Mouse (Mus musculus) hindbrain, embryonic 14.5 days (tissue): Measurements from ENCODE around the gene Kidins220. TPM values are rescaled to one million over a fixed set of nuclear protein-coding genes. Genes with fewer than 3 reads are reported as not detected.

Experiments used
- ATAC-seq: fragments of 200-750 bp; cut with Nextera tagmentation; 2 replicates; pipeline ENCODE4 v1.8.0; 2017; ENCODE audit warnings: moderate number of reproducible peaks, mild to moderate bottlenecking, moderate TSS enrichment, moderate library complexity; ENCODE audit not compliant: low FRiP score
- DNase-seq: peaks from one replicate; pipeline ENCODE4 v3.0.0-alpha.2; 2015; ENCODE audit warnings: low spot score
- H3K27ac ChIP-seq: fragments of 300-500 bp; sonication (generic); 2 replicates; pipeline ENCODE4 v1.5.1; 2014; ENCODE audit warnings: mild to moderate bottlenecking, moderate library complexity
- H3K27me3 ChIP-seq: fragments of 300-500 bp; sonication (generic); 2 replicates; pipeline ENCODE4 v1.6.1; 2014; ENCODE audit warnings: mild to moderate bottlenecking, low read length, mixed read lengths; ENCODE audit not compliant: control insufficient read depth, insufficient read depth
- H3K36me3 ChIP-seq: fragments of 300-500 bp; sonication (generic); replicated peaks from 2 replicates; pipeline ENCODE4 v1.6.1; 2014; ENCODE audit not compliant: control insufficient read depth, insufficient read depth
- H3K4me1 ChIP-seq: fragments of 300-500 bp; sonication (generic); replicated peaks from 2 replicates; pipeline ENCODE4 v1.6.1; 2014; ENCODE audit warnings: antibody characterized with exemption, low read length, mixed read lengths; ENCODE audit not compliant: control insufficient read depth, insufficient read depth
- H3K4me2 ChIP-seq: fragments of 300-500 bp; sonication (generic); replicated peaks from 2 replicates; pipeline ENCODE4 v1.6.1; 2014; ENCODE audit warnings: mild to moderate bottlenecking, moderate library complexity
- H3K4me3 ChIP-seq: fragments of 300-500 bp; sonication (generic); replicated peaks from 2 replicates; pipeline ENCODE4 v1.5.1; 2014; ENCODE audit warnings: mild to moderate bottlenecking, low read length
- H3K9ac ChIP-seq: fragments of 300-500 bp; sonication (generic); 2 replicates; pipeline ENCODE4 v1.6.1; 2014
- H3K9me3 ChIP-seq: fragments of 300-500 bp; sonication (generic); 2 replicates; pipeline ENCODE4 v1.6.1; 2016; ENCODE audit warnings: low read length; ENCODE audit not compliant: control insufficient read depth
- WGBS: fragments of 180-500 bp; shearing (Covaris S2); extraction: QIAGEN DNeasy Blood & Tissue Kit; methylation state at CpG from one replicate; pipeline ENCODE4 v1.1.7; 2014; 5-methylcytosine and 5-hydroxymethylcytosine counted together
- polyA plus RNA-seq: library from polyadenylated mRNA; unstranded; fragments of >200 nt; fragmentation: Nextera tagmentation; extraction: Ambion mirVana; gene quantifications from 2 replicates; pipeline ENCODE4 v1.2.1, GENCODE M21; 2014

Kidins220 gene
- polyA plus RNA-seq, 1 experiment from 2014 or later = 174 TPM

DNA sequence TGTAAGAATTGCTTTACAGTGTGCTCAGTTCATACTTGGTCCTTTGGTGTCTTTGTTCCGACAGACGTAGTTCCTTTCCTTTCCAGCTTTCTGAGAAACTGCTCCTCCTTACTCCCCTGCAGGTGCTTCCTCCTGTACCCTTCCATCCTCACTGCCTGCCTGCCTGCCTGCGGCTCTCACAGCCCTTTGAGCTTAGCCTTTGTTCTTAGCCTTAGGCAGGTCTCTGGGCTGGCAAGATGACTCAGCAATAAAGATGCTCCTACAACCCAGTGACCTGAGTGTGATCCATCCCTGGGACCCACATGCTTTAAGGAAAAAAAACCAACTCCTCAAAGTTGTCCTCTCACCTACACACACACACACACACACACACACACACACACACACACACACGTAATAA lies 80.2 kb downstream of the Kidins220 start:
- Histone ChIP-seq H3K9ac (no peak overlapping the region), H3K9me3 (no peaks in the 10 kb centered on the region), H3K36me3 (peaks cover 88% of the 10 kb centered on the region), H3K27me3 (no peaks in the 10 kb centered on the region), H3K4me3 (no peak overlapping the region), H3K4me1 (no peaks in the 10 kb centered on the region), H3K27ac (no peak overlapping the region), H3K4me2 (no peak overlapping the region)
- ATAC-seq (no peak), DNase-seq (no peak)
- WGBS = 70% methylated on average over 4 of the region's 4 CpGs

DNA sequence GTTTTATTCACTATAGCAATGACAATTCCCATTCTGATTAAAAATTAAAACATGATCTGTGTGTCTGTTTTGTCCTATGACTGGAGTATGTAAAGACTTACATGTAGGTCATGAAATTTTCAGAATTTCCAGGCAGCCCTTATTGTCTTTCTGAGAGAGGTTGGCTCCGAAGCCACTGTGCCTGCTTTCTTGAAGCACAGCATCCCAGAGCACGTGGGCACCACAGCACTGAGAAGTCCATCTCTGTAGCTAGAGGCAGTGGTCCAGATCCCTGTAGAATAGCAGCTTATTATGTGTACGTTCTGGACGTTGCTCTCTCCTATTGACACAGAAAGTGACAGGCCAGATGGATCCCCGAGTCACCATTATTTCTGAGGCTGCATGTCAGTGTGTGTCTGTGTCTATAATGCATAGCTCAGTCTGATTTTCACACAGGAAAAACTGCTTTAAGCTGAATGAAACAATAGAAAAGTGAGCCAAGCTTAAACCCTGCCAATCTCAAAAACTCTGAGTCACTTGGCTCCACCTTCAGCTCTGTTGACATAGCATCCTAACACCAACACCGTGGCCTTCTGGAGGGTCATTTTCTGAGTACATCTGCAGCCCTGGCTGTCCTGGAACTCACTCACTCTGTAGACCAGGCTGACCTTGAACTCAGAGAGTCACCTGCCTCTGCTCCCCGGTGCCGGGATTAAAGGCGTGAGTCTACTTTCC lies 84.9 kb downstream of the Kidins220 start:
- ATAC-seq (no peak), DNase-seq (no peak)
- Histone ChIP-seq H3K36me3 (peaks cover 46% of the 10 kb centered on the region), H3K9me3 (no peaks in the 10 kb centered on the region), H3K27me3 (no peaks in the 10 kb centered on the region), H3K4me1 (no peaks in the 10 kb centered on the region), H3K9ac (no peak overlapping the region), H3K4me3 (no peak overlapping the region), H3K4me2 (no peak overlapping the region), H3K27ac (no peak overlapping the region)
- whole genome bisulfite sequencing = 67% methylated on average over 9 of the region's 9 CpGs

DNA sequence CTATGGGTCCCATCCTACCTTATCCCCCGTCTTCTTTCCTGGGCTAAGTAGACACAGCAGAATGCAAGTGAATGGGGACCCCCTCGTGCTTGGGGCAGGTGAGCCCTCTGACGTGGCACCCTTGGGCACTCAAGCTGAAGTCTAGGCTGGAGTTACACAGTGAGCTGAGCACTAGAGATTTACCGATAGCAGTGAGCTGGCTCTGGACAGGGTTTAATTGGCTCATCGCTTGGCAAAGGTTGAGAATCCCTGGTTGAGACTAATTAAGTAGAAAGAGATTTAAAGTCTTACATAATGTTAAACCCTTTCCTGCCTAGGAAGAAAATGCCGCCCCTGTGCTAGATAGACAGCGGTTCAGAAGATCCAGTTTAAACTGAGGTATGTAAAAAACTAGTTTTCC lies 86.2 kb downstream of the Kidins220 start:
- WGBS = 81% methylated on average over 7 of the region's 7 CpGs
- no peaks in the 10 kb centered on the region for H3K27me3 ChIP-seq
- H3K36me3 ChIP-seq = peaks cover 36% of the 10 kb centered on the region
- no peaks in the 10 kb centered on the region for H3K4me1 ChIP-seq
- ATAC-seq = no peak
- no peak overlapping the region for H3K9ac ChIP-seq
- DNase-seq = no peak
- no peak overlapping the region for H3K4me2 ChIP-seq
- H3K27ac ChIP-seq = no peak overlapping the region
- H3K4me3 ChIP-seq = no peak overlapping the region
- no peaks in the 10 kb centered on the region for H3K9me3 ChIP-seq

DNA sequence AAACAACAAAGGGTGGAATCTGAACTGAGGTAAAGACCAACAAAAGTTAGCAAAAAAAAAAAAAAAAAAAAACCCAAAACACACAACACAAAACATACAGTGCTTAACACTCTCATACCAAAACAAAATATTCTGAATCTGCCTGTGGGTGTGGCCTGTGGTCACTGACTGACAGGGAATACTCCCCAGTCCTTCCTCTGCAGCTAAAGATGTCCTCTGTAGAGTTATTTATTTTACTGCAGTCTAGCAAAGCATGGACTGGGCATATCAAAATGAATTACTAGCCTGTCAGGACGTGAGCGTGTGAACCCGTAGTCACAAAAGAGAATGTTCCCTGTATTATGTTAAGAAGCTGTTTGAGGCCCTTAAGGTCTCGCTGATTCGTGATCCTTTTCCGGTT lies 87.5 kb downstream of the Kidins220 start:
- no peaks in the 10 kb centered on the region for H3K9me3 ChIP-seq
- H3K36me3 ChIP-seq = peaks cover 26% of the 10 kb centered on the region
- DNase-seq (no peak), ATAC-seq (no peak)
- no peaks in the 10 kb centered on the region for H3K4me1 ChIP-seq
- 61% methylated on average over 6 of the region's 6 CpGs for WGBS
- no peak overlapping the region for H3K4me3 ChIP-seq
- no peak overlapping the region for H3K9ac ChIP-seq
- H3K27ac ChIP-seq = no peak overlapping the region
- no peak overlapping the region for H3K4me2 ChIP-seq
- H3K27me3 ChIP-seq = no peaks in the 10 kb centered on the region

DNA sequence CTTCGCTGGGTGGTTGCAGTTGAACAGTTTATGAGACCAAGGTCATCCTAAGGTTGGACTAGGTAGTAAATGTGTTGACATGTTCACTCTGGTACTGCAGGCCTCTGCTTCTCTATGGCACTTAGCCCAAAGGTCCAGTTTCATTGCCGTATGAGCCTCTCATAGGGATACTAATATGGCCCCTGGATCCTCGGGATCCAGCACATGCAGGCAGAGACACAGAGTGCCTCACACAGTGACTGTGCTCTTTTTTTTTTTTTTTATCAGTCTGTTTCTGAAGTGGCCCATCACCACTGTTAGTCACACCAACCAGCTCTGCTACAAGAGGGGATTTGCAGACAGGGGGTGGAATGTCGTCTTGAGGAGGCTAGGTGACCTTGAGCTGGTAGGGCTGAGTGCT lies 98.6 kb downstream of the Kidins220 start:
- H3K27ac ChIP-seq = no peak overlapping the region
- 90% methylated on average over 4 of the region's 4 CpGs for WGBS
- no peaks in the 10 kb centered on the region for H3K9me3 ChIP-seq
- H3K4me3 ChIP-seq = no peak overlapping the region
- H3K36me3 ChIP-seq = no peaks in the 10 kb centered on the region
- no peak overlapping the region for H3K9ac ChIP-seq
- H3K4me2 ChIP-seq = no peak overlapping the region
- no peaks in the 10 kb centered on the region for H3K27me3 ChIP-seq
- ATAC-seq (no peak), DNase-seq (no peak)
- H3K4me1 ChIP-seq = no peaks in the 10 kb centered on the region

DNA sequence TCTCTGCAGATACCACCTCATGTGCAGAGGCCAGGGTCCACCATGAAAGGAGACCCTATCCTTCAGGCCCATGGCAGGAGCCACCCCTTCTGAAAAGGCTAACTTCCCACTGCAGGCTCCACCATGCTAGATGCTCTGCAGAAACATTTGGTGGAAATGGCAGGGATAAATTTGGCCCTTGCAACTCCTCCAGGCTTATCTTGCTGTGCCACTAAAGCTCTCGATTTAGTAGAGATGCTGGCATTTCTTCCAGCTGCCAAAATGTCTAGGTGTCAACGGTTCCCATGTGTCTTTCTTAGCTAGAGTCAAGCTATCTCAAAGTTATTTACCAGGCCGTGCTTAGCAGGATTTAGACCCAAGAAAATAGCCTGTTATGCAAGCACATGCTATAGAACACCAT lies 99.6 kb downstream of the Kidins220 start:
- Histone ChIP-seq H3K4me2 (no peak overlapping the region), H3K36me3 (no peaks in the 10 kb centered on the region), H3K27ac (no peak overlapping the region), H3K27me3 (no peaks in the 10 kb centered on the region), H3K9me3 (no peaks in the 10 kb centered on the region), H3K4me3 (no peak overlapping the region), H3K9ac (no peak overlapping the region), H3K4me1 (no peaks in the 10 kb centered on the region)
- DNase-seq (no peak), ATAC-seq (no peak)
- 90% methylated on average over 3 of the region's 3 CpGs for WGBS

DNA sequence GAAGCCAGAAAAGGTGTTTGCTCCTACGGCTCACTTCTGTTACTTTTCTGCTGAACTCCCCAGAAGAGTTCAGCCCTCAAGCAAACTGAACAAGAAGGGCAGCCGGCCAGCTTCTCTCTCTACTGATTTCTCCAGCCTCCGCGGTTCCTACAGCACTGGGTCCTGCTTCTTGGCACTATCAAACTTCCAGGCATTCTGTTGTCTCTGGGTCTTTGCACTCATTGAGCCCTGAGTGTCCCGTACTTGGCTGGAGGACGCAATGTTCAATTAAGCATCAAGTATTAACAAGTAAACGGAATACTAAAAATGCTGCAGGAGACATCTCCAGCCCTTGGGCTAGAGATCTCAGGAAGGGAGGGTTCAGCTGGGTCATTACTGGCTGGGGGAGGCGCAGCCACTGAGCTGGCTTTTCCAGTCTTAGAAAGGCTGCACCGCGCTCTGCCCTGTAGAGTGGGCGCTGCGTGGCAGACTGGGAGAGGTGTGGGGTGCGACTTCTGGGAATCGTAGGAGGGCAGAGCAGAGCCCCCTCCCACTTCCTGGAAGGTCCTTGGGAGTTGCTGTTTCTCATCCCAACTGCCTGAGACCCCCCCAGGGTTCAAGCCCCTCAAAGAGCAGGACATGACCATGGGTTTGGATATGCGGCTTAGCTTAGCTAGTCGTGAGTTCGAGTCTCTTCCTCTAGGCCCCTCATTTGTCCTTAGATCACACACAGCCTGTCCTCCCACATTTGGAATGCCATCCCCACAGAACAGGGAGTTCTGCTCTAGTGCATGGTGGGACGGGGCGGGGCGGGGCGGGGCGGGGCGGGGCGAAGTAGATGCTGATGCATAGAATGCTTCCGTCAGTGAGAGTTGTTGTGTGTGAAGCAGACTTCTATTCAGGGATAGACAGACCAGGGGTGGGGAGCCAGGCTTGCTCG lies 108.8 kb downstream of the Kidins220 start:
- Histone ChIP-seq H3K27ac (no peak overlapping the region), H3K4me2 (no peak overlapping the region), H3K4me3 (no peak overlapping the region), H3K4me1 (no peaks in the 10 kb centered on the region), H3K9ac (no peak overlapping the region), H3K36me3 (no peaks in the 10 kb centered on the region), H3K27me3 (no peaks in the 10 kb centered on the region), H3K9me3 (no peaks in the 10 kb centered on the region)
- WGBS = 47% methylated on average over 26 of the region's 26 CpGs
- no peak for DNase-seq
- no peak for ATAC-seq

DNA sequence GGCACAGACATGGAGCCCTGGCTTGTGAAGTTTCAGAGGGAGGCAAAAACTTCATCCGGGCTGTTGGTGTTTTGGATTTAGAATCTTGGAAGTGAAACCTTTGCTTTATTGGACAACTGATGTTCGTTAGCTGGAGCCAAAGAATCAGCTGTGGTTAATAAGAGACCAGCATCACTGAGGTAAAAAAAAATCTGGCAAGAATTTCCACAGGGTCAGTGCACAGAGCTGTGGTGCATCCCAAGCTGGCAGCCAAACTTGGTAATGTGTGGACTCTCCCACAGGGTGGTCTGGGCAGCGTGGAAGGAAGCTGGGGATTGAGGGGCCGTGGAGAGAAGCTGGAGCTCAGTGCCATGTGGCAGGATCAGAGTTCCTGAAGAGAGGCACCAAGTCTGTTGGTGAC lies 112.2 kb downstream of the Kidins220 start:
- Histone ChIP-seq H3K4me3 (no peak overlapping the region), H3K36me3 (no peaks in the 10 kb centered on the region), H3K4me1 (no peaks in the 10 kb centered on the region), H3K27ac (no peak overlapping the region), H3K27me3 (no peaks in the 10 kb centered on the region), H3K4me2 (no peak overlapping the region), H3K9me3 (no peaks in the 10 kb centered on the region), H3K9ac (no peak overlapping the region)
- DNase-seq (no peak), ATAC-seq (no peak)
- 68% methylated on average over 4 of the region's 4 CpGs for WGBS

DNA sequence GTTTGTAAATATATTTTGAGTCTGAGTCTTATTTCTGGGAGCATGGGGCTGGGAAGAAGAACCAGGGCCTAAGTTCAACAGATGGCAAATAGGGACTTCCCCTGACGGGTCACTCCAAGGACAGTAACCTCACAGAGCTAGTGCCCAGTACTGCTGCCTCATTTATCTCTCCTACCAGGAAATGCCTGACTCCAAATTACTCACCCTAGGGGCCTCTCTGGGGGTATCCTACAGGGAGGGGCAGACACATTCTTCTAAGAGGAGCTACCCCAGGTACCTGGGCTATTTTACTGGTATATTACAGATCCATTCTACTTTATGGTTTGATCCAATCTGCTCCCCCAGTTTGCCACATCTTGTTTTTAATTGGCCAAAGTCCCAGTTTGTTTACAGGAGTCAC lies 114.7 kb downstream of the Kidins220 start:
- H3K4me3 ChIP-seq = no peak overlapping the region
- WGBS = 68% methylated on average over 1 of the region's 1 CpGs
- H3K27me3 ChIP-seq = no peaks in the 10 kb centered on the region
- DNase-seq (no peak), ATAC-seq (no peak)
- H3K4me1 ChIP-seq = peaks cover 5% of the 10 kb centered on the region; the same call in 1 of the 2 replicates
- no peak overlapping the region for H3K4me2 ChIP-seq
- no peaks in the 10 kb centered on the region for H3K9me3 ChIP-seq
- H3K36me3 ChIP-seq = no peaks in the 10 kb centered on the region
- no peak overlapping the region for H3K9ac ChIP-seq
- H3K27ac ChIP-seq = no peak overlapping the region
